Mouse (Mus musculus) spleen, postnatal 4 days (tissue): ENCODE data around the gene Armc9.
A peak's percentile ranks its signal among the peaks of the same experiment; 100 is the strongest.

Experiments used
- DNase-seq, 2 experiments: peaks; one replicate each; pipeline ENCODE4 v3.0.0; 2022; ENCODE audit warnings: low spot score in 2 of 2

Gene Armc9

DNA sequence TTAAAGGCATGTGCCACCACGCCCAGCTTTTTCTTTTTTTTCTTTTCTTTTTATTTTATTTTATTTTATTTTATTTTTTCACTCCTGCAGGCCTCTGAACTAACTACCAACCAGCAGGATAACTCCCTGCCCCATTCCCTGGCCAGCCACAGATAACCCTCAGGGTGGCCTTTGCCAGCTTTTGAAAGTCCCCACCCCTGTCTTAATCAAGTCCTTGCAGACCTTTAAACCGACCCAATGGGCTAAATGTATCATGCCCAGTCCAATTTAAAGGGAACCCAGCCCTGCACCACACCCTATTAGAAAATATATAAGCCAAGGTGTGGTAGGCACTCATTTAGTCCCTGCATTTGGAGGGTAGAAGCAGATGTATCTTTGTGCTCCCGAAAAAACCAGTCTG is 157.7 kb downstream of the Armc9 start:
- DNase-seq, result no peak

GRCm38 (mm10) chr1:86313096-86313771 is 158.7 kb downstream of the Armc9 start:
- DNase-seq, result no peak

DNA sequence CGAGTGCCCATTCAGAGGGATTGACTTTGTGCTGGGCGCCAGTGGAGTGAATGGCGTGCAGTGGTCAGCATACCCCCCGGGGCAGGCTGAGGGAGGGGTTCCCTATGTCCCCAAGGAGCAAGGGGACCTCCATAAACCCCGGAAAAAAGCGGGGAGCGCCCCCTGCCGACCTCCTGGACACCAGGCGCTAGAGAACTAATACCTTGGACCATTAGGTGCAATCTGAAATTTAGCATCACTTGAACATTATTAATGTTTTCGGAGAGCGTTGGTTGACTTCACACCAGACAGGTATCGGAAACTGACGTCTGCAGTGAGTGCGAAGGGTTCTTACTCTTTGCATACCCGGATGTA is 159.2 kb downstream of the Armc9 start:
- peak; percentile 40 to 78 for DNase-seq

DNA sequence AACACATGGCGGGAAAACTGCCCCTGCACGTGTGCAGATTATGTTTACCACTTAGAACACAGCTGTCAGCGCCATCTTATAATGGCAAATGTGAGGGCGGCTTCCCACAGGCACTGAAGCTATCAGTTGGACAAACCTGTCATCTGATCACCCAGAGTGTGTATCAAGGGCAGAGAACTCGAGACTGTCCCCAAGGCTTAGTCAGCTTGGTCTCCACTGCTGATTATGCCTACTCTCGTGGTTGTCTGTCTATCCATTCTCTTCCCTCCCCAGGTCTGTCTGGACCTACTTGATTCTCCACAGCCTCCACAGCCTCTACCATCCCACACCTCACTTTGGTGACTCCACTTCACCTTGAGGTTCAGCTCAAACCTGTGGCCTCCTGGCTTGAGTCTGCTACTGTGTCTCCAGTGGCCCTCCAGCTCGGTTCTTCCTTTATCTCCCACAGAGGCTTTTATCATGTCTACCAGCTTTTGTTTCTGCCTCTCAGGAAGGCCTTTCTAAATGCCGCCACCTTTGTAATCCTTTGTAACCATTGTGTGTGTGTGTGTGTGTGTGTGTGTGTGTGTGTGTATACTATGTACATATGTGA is 166.3 kb downstream of the Armc9 start:
- DNase-seq, result no peak
